Mouse (Mus musculus): ENCODE data around the gene Gm21586.
"Not testable (repeated sequence)": the region's sequence is repeated elsewhere in the genome, so short reads cannot be mapped to it uniquely, and the experiment has no call there.

Gm21586 gene

GRCm38 (mm10) chr4:42439078-42439477 is at the start of gene Gm21586:
Gm21586 (plus strand) TSS chr4:42439378.
- DNase-seq = not testable (repeated sequence)

GRCm38 (mm10) chr4:42466452-42466851 is 27.3 kb downstream of the Gm21586 start, which contains the start of gene Gm2163:
Gm2163 (plus strand) TSS chr4:42466752.
- not testable (repeated sequence) for DNase-seq

All from right cerebral cortex, postnatal 4 days (tissue).